Mouse (Mus musculus) mesoderm, embryonic 11.5 days (tissue): ENCODE measurements around the gene Per1.

Experiments used
- DNase-seq: peaks from one replicate; pipeline ENCODE4 v3.0.0-alpha.2; 2012; ENCODE audit warnings: low read depth, low spot score

The Per1 gene

DNA sequence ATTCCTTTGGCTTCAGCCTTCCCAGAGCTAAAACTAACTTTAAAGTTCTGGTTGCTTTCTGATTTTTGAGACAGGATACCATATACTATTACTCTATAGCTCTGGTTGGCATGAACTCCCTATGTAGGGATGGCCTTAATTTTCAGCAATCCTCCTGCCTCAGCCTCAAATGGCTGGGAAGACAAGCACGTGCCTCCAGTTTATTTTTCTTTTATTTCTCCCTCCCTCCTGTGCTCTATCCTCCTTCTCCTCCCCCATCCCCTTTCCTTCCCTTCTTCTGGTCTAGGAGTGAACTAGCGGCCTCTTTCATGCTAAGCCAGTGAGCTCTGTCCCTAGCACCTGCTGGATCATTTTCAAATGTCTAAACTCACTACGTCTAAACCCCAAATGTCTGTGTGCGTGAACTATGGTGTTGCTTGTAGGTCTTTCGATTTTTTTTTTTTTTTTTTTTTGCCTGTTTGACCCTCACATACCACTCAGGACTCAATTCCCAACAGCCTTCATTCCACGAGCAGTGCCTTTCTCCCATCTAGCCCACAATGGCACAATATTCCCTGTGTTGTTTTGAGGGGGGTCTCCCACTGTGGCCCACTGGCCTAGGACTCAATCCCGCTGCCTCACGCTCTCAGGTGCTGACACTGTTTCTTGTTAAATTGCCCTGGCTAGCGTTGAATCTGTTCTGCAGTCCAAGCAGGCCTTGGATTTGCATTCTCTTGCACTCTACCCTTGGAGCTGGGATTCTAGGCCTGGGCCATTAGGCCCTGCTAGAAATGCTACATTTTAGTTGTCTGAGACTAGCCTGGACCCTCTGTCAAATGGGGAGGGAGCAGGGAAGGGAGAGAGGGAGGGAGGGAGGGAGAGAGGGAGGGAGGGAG lies 30.5 kb upstream of the Per1 start:
- DNase-seq = no peak

DNA sequence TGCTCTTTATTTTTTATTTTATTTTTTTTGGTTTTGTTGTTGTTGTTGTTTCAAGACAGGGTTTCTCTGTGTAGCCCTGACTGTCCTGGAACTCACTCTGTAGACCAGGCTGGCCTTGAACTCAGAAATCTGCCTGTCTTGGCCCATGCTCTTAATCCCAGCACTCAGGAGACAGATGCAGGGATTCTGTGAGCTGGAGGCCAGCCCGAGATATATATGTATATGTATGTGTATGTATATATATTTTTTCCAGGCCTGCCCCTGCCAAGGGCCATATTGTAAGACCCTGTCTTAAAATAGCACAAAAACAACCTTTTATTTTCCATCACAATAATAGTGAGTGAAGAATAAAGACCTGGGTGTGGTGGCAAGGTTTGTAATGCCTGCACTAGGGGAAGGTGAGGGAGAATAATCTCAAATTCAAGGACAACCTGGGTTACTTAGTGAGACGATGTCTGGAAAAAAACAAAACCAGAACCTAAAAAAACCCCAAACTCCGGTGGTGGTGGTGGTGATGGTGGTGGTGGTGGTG lies 29.6 kb upstream of the Per1 start:
- DNase-seq = no peak

DNA sequence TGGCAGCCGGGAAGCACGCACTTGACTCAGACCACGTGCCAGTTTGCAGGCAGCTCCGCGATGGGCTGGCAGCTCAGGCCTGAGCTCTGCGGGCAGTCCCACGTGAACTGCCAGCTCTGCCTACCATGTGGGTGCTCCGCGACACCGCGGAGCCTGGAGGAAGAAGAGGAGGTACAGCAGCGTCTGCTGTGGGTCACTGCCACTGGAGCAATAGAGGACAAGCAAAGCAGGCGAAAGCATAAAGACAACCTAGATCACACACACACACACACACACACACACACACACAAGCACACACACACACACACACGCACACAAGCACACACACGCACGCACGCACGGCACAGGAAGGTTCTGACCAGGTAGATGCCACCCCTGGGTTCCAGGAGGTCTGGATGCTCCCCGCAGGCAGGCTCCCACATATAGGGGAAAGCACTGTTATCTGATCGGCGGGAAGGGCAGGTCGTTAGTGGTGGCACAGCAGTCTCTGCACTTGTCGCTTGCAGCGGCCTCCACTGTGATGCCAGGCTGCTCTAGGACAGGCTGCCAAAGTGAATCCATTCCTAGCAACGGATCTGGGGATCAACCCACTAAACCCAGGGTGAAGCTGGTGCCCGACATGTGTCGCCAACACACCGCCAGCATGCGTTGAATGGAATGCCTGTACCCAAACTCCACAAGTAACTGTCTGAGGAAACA lies 28.7 kb upstream of the Per1 start:
- DNase-seq = no peak

DNA sequence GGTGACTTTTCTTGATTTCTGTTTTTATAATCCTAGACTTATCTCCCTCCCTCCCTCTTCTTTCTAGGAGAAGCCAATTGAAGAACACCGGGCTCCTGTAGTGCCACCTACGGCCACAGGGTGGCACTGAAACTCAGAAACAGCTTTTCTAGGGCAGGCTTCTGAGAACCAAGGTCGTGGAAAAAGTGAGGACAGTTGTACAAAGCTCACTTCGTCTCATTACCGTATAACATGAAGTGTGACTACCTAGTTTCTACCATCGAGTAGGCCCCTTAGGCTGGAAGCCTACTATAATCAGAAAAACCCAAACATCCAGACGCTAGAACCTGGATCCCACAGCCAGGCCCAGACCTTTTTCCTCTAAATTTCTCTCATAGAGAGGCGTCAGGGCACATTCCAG lies 28.1 kb upstream of the Per1 start:
- DNase-seq = peak; percentile 89

DNA sequence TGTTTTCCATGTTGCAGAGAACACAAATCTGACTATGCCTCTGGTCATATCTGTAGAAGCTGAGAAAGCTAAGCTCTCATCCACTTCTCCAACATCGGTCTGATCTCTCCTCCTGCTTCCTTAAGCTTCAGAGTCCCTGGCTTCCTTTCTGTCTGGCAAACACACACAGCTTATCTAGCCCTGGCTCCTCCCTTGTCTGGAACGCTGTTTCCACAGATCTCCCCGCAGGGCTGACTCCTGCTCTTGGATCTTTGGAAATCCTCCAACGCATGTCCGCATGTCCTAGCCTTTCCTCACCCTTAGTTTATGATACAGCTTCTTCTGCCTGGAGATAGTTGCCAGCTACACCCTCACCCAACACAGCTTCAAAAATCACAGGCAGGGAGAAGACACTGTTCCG lies 27.4 kb upstream of the Per1 start:
- DNase-seq = no peak

DNA sequence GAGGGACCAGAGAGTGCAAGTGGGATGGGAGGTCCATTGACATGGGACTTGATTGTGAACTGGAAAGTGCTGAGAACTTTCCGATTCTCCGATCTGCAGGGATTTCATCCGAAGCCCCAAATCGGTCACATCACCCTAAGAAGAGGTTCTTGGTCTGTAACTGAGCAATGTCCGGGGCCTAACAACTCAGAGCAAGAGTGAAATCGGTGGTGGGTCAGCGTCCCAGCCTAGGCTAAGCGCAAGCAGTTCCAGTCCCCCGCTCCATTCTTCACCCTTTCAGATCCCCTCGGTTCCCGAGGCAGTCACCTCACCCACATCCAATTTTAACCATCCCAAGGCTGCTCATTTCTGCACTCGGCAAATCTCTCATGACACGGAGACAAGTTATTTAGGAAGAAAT lies 24.9 kb upstream of the Per1 start:
- DNase-seq = no peak

DNA sequence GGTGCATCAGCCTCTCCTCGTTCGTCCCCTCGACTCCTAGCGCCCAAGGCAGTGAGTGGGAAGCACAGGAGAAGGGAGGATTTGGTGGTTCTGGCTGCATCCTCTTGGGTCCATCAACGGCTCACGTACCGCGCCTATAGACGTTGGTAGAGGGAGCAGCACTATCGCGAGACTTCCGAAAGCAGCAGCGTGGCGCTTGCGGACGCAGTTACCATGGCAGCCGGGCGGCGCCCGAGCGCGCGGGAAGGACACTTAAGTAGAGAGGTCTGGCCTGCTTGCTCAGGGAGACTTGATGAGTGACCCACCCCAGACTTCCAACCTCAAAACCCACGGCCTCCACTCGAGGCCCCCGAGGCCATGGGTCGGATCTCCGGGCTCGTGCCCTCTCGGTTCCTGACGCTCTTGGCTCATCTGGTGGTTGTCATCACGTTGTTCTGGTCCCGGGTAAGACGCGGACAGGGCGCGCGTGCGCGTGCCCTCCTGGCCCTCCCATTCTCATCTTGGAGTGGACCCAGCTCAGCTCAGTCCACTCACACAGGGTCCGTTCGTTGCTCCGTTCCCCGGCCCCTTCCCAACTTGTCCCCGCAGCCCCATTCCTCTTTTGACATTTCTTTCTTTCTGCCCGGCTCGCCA lies 24.3 kb upstream of the Per1 start, which contains the start of gene Tmem107:
TSS of gene Tmem107 (plus strand) at position 217 of the 633 bp plus-strand sequence.
- peak; percentile 97 for DNase-seq

DNA sequence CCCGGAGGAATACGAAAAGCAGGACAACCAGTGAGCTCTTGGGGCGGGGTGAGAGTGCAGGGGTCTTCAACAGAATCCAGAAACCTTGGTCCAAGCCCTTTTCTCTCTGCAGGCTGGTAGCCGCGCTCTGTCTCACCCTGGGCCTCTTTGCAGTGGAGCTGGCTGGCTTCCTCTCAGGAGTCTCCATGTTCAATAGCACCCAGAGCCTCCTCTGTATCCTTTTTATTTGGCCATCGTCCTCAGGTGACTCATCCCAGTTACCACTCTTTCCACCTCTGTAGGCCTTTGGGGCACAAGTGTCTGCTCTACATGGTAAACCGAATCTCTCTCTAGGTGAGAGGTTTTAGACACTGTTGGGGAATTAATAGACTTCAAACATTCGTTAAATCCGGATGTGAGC lies 23.8 kb upstream of the Per1 start:
- DNase-seq = no peak

DNA sequence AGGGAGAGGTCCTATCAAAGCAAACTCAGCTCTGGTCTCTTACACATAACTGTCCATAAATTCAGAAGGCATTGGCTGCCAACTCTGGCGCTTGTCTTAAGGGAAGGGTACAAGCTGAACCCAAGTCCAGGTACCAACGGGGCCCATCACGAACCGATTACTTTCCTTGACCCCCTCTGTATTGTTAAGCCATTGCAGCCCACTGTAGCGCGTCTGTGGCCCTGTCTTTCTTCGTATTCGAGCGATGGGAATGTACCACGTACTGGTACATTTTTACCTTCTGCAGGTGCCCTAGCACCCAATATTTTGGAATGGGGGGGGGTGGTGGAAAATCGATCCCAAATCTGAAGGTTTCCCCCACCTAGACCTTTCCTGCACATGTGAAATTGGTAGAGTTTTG lies 22.8 kb upstream of the Per1 start:
- no peak for DNase-seq

DNA sequence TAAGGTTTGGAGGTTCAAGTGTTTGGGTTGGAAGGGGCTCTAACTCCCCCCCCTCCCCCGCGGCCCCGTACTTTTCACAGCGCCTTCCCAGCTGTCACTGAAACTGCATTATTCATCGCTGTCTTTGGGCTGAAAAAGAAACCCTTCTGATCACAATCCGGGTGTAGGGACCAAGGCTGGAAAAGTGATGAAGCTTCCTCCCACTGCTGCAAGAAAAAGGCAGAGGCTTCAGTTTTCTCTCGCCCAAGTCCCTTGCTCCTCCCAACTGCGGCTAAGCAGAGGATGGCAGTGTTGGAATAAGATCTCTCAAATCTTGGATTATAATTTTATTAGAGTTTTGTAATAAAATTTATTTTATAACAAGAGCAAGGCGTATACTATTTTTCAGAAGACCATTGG lies 22.4 kb upstream of the Per1 start:
- DNase-seq = no peak

DNA sequence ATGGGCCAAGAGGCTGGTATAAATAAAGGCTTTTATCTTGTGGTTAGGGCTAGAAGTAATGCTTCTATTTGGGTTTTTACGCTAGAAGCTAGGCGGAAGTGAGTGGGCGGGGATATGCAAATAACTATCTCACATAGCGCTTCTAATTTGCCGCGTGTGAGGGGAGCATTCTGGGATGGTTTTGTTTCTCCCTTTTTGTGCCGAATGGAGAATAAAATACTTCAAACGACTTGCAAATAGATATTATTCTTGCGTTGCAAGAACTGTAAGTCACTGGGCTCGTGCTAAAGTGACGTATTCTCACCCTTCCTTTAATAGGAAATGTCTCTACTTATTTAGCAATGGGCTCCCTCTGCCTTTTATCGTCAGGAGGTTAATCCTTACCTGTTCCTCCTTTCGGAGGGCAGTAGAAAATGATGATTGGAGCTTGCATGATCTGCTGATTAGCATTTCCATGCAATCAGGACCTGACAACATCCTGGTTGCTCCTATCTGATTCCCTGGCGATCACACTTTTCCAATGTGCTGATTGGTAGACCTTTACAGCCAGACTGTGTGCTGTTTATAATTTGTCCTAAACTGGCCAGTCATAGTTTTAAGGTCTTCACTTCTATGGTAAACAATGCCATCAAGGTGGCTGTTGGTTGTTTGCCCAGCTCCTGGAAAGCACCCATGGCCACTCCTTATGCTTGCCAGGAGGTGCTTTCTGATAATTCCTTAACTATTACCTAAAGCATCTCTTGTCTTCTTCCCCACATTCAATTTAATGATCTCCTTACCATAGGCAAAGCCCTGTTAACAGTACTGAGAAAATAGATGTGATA lies 21.7 kb upstream of the Per1 start:
- DNase-seq = peak; percentile 94

DNA sequence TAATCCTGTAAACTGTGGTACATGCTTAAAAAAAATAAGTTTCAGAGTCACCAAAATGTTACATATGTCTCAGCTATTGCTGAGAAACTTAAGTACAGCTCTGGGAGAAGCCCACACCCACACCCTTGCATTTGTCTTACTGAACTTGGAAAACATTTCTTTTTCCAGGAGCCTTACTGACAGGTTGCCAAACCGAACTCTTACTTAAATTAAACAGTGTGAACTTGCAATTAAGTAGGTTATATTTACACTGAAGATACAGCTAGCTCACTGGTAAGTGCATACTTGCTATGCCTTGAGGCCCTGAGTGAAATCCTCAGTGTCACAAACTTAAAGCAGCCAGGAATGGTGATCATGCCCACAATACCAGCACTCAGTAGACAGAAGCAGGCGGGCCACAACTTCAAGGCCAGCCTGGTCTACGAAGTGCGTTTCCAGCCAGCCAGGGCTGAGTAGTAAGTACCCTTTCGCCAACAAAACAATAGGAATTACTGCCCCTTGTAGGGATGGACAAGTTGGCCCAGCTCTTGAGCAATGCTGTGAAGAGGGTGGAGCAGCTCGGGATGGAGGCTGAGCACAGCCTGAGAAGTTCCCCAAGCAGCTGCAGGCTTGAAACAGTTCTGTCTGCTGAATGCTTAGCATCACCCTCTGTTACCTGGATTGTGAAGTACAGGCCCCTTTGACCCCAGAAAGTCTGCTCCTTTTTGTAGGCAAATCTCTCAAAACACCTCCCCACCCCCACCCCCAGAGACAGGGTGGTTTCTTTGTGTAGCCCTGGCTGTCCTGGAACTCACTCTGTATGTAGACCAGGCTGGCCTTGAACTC lies 20.9 kb upstream of the Per1 start:
- no peak for DNase-seq

DNA sequence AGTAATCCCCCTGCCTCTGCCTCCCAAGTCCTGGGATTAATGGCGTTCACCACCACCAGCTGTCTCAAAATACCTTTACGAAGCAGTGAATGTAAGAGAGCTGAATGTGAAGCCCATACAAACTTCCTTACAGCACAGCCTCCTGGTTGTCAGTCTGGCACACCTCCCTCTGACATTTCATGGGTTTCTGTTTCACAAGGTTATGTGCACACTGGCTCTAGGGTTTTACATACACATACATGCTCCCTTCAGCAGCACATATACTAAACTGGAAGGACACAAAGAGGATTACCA lies 20.3 kb upstream of the Per1 start:
- DNase-seq = no peak

DNA sequence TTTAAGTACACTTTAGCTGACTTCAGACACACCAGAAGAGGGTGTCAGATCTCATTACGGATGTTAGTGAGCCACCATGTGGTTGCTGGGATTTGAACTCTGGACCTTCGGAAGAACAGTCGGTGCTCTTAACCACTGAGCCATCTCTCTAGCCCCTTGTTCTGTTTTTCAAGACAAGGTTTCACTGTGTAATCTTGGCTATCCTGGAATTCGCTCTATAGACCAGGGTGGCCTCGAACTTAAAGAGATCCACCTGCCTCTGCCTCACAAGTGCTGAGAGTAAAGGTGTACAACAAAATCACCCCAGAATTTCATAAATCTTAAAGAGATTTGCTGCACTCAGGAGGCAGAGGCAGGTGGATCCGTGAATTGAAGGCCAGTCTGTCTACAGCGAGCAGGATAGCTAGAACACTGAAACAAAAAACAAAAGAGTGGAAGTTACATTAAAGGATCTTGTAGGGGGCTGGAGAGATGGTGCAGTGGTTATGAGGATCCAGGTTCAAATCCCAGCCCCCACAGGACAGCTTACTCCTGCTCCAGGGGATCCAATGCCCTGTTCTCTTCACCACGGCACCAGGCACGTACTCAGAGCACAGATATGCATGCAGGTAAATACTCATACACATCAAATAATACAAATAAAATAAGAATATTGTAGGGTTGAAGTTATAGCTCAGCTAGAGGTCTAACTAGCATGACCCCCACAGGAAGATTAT lies 19.1 kb upstream of the Per1 start:
- no peak for DNase-seq

DNA sequence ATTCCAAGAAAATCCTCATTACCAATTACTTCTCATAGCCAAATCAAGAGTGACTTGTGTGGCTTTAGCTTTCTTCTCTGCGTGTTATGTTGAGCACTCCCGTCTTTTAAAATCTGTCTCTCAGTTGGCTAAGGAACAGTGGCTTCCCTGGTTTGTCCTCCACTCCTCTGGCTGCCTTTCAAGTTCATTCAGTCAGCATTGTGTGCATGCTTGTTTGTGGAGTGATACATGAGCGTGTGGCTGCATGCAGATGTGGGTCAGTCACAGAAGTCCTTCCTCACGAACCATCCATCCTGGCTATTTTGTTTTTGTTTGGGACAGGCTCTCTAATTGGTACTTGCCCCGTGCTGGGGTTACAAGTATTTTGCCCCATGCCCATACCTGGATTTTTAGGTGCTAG lies 18.4 kb upstream of the Per1 start:
- no peak for DNase-seq

DNA sequence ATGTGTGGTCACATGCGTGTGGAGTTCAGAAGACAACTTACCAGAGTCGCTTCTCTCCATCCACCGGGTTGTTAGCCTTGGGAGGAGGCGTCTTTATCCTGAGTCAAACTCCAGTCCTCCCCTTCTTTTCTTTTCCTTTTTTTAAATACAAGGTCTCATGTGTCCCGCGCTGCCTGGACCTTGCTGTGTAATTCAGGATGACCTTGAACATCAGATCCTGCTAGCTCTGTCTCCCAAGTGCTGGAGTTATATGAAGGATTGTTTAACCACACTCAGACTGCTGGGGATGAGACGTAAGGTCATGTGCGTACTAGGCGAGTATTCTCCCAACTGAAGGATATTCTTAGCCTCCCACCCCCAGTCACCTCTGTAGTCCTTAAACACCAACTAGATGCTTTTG lies 17.7 kb upstream of the Per1 start:
- DNase-seq = no peak

DNA sequence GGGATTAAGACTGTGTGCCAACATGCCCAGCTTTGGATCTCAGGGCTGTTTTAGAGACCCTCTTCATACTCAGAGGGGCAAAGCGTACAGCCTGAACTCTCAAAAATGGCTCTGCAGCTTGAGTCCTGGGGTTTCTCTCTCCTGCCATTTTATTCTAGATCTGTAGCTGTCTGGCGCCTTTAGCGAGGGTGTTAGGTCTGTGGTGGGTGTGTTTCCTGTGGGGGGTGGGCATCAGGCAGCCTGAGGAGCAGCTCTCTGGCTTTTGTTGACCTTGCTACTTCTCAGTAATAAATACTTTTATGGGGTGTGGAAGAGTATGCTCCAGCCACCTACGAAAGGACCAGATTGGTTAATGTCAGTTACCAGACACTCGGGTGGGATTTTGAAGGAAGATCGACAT lies 17.0 kb upstream of the Per1 start:
- no peak for DNase-seq

DNA sequence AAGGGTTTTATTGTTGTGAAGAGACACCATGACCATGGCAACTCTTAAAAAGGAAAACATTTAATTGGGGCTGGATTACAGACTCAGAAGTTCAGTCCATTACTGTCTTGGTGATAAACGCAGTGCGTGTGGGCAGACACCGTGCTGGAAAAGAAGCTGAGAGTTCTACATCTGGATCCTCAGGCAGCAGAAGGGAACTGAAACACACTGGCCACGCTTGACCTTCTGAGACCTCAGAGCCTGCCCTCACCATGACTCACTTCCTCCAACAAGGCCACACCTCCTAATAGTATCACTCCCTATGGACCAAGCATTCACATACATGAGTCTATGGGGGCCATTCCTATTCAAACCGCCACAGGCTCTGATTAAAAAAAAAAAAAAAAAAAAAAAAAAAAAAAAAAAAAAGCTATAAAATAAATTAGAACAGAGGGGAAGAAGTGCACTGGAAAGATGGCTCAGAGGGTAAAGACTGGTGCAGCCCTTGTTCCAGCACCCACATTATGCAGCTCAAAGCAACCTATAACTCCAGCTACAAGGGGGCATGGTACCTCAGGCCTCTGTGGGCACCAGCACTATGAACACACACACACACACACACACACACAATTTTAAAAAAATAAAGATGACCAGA lies 16.1 kb upstream of the Per1 start:
- no peak for DNase-seq

DNA sequence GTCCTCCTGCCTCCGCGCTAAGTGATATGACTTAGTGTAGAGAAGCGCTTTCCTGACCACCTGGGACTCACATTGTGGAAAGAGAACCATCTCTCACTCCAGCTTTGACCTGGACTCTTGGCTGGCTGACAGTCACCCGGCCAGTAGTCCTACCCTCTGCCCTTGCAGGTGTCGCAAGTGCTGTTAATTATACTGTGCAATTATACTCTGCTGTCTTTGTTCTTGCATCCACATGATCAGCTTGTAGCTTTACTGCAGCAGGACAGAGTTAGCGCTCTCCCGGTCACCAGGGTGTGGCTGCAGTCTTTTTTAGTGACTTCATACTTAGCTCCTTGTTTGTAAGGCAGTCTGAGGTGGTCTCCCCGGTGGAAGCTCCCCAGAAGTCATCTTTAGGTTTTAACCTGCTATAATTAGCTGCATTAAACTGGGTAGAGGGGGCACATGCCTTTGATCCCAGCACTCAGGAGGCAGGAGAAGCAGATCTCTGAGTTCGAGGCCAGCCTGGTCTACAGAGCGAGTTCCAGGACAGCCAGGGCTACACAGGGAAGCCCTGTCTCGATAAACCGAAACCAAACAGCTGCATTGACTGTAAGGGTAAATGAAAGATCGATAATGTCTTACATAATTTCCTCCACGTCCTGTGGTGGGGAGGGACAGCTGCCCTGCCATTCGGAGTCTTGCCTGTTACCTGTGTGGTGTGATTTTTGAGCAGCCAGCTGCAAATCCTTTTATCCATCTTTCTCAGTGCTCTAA lies 14.7 kb upstream of the Per1 start:
- DNase-seq = no peak
